Mouse (Mus musculus) neural tube, embryonic 11.5 days (tissue): ENCODE data around the gene AL607142.1. TPM values are rescaled to one million over a fixed set of nuclear protein-coding genes. Genes with fewer than 3 reads are reported as not detected.

Source experiments
- ATAC-seq: fragments of 200-750 bp; cut with Nextera tagmentation; 2 replicates; pipeline ENCODE4 v1.8.0; 2017; ENCODE audit warnings: moderate number of reproducible peaks, mild to moderate bottlenecking, moderate TSS enrichment, moderate library complexity; ENCODE audit not compliant: insufficient read depth, low FRiP score, low TSS enrichment
- DNase-seq: peaks from one replicate; pipeline ENCODE4 v3.0.0-alpha.2; 2015; ENCODE audit warnings: low spot score
- H3K27ac ChIP-seq: fragments of 300-500 bp; sonication (generic); 2 replicates; pipeline ENCODE4 v1.5.1; 2014; ENCODE audit warnings: low read depth, mild to moderate bottlenecking, low read length
- H3K27me3 ChIP-seq: fragments of 300-500 bp; sonication (generic); 2 replicates; pipeline ENCODE4 v1.6.1; 2014; ENCODE audit warnings: mild to moderate bottlenecking, low read length, mixed read lengths; ENCODE audit not compliant: control insufficient read depth, insufficient read depth
- H3K36me3 ChIP-seq: fragments of 300-500 bp; sonication (generic); 2 replicates; pipeline ENCODE4 v1.6.1; 2014; ENCODE audit warnings: mild to moderate bottlenecking, low read length, moderate library complexity, mixed read lengths; ENCODE audit not compliant: control insufficient read depth, insufficient read depth
- H3K4me1 ChIP-seq: fragments of 300-500 bp; sonication (generic); 2 replicates; pipeline ENCODE4 v1.6.1; 2014; ENCODE audit warnings: low read length, mixed read lengths; ENCODE audit not compliant: control insufficient read depth, insufficient read depth
- H3K4me2 ChIP-seq: fragments of 300-500 bp; sonication (generic); 2 replicates; pipeline ENCODE4 v1.6.1; 2014; ENCODE audit warnings: low read depth, mild to moderate bottlenecking, moderate library complexity
- H3K4me3 ChIP-seq: fragments of 300-500 bp; sonication (generic); 2 replicates; pipeline ENCODE4 v1.5.1; 2014; ENCODE audit warnings: low read depth, low read length
- H3K9ac ChIP-seq: fragments of 300-500 bp; sonication (generic); 2 replicates; pipeline ENCODE4 v1.6.1; 2014; ENCODE audit warnings: mild to moderate bottlenecking, low read length
- H3K9me3 ChIP-seq: fragments of 300-500 bp; sonication (generic); 2 replicates; pipeline ENCODE4 v1.6.1; 2016; ENCODE audit warnings: low read length; ENCODE audit not compliant: control insufficient read depth
- WGBS: fragments of 180-500 bp; shearing (Covaris S2); extraction: QIAGEN DNeasy Blood & Tissue Kit; methylation state at CpG from one replicate; pipeline ENCODE4 v1.1.7; 2014; 5-methylcytosine and 5-hydroxymethylcytosine counted together
- polyA plus RNA-seq: library from polyadenylated mRNA; unstranded; fragments of >200 nt; fragmentation: Nextera tagmentation; extraction: Ambion mirVana; gene quantifications from 2 replicates; pipeline ENCODE4 v1.2.1, GENCODE M21; 2014

The AL607142.1 gene
- polyA plus RNA-seq, 1 experiment from 2014 or later = not detected

GRCm38 (mm10) chr4:120104599-120104998, 39.8 kb downstream of the AL607142.1 start:
- Histone ChIP-seq H3K9me3 (no peaks in the 10 kb centered on the region), H3K27me3 (no peaks in the 10 kb centered on the region), H3K9ac (no peak overlapping the region), H3K27ac (no peak overlapping the region), H3K36me3 (no peaks in the 10 kb centered on the region), H3K4me1 (no peaks in the 10 kb centered on the region), H3K4me3 (no peak overlapping the region), H3K4me2 (no peak overlapping the region)
- WGBS = 59% methylated on average over 5 of the region's 5 CpGs
- ATAC-seq = no peak
- peak; percentile 65 for DNase-seq

GRCm38 (mm10) chr4:120106362-120106761, 41.6 kb downstream of the AL607142.1 start:
- Histone ChIP-seq H3K36me3 (no peaks in the 10 kb centered on the region), H3K27ac (no peak overlapping the region), H3K4me2 (no peak overlapping the region), H3K27me3 (no peaks in the 10 kb centered on the region), H3K9ac (no peak overlapping the region), H3K9me3 (no peaks in the 10 kb centered on the region), H3K4me1 (no peaks in the 10 kb centered on the region), H3K4me3 (no peak overlapping the region)
- no peak for DNase-seq
- 93% methylated on average over 3 of the region's 3 CpGs for WGBS
- ATAC-seq = no peak

- no peak for DNase-seq
- no peak overlapping the region for H3K4me2 ChIP-seq
These were observed 43.0 kb downstream of the AL607142.1 start for GRCm38 (mm10) chr4:120107787-120108186.

GRCm38 (mm10) chr4:120115516-120115915, 50.7 kb downstream of the AL607142.1 start:
- no peak overlapping the region for H3K4me3 ChIP-seq
- 83% methylated on average over 3 of the region's 3 CpGs for WGBS
- no peak for DNase-seq

More at GRCm38 (mm10) chr4:120107787-120108186, 43.0 kb downstream of the AL607142.1 start:
- no peaks in the 10 kb centered on the region for H3K36me3 ChIP-seq
- no peak for ATAC-seq
- H3K27ac ChIP-seq = no peak overlapping the region
- no peaks in the 10 kb centered on the region for H3K4me1 ChIP-seq
- no peak overlapping the region for H3K4me3 ChIP-seq
- H3K9ac ChIP-seq = no peak overlapping the region
- 69% methylated on average over 8 of the region's 8 CpGs for WGBS
- no peaks in the 10 kb centered on the region for H3K9me3 ChIP-seq
- H3K27me3 ChIP-seq = no peaks in the 10 kb centered on the region

GRCm38 (mm10) chr4:120116312-120116711, 51.5 kb downstream of the AL607142.1 start:
- H3K9me3 ChIP-seq = no peaks in the 10 kb centered on the region
- H3K9ac ChIP-seq = no peak overlapping the region
- H3K36me3 ChIP-seq = no peaks in the 10 kb centered on the region
- no peak overlapping the region for H3K4me3 ChIP-seq
- no peak overlapping the region for H3K4me2 ChIP-seq
- 71% methylated on average over 1 of the region's 1 CpGs for WGBS
- H3K4me1 ChIP-seq = no peaks in the 10 kb centered on the region
- DNase-seq (no peak), ATAC-seq (no peak)
- H3K27ac ChIP-seq = no peak overlapping the region
- H3K27me3 ChIP-seq = no peaks in the 10 kb centered on the region

More at GRCm38 (mm10) chr4:120115516-120115915, 50.7 kb downstream of the AL607142.1 start:
- Histone ChIP-seq H3K27ac (no peak overlapping the region), H3K4me1 (no peaks in the 10 kb centered on the region), H3K4me2 (no peak overlapping the region), H3K27me3 (no peaks in the 10 kb centered on the region), H3K9me3 (no peaks in the 10 kb centered on the region), H3K9ac (no peak overlapping the region), H3K36me3 (no peaks in the 10 kb centered on the region)
- ATAC-seq = no peak

GRCm38 (mm10) chr4:120120276-120120675, 55.5 kb downstream of the AL607142.1 start:
- Histone ChIP-seq H3K4me2 (no peak overlapping the region), H3K9me3 (no peaks in the 10 kb centered on the region), H3K36me3 (no peaks in the 10 kb centered on the region), H3K27me3 (no peaks in the 10 kb centered on the region), H3K27ac (no peak overlapping the region), H3K4me3 (no peak overlapping the region), H3K9ac (no peak overlapping the region), H3K4me1 (no peaks in the 10 kb centered on the region)
- DNase-seq (peak; percentile 53), ATAC-seq (no peak)
- WGBS = 37% methylated on average over 8 of the region's 8 CpGs

- DNase-seq = no peak
- Histone ChIP-seq H3K27ac (no peak overlapping the region), H3K36me3 (no peaks in the 10 kb centered on the region), H3K27me3 (no peaks in the 10 kb centered on the region), H3K9me3 (no peaks in the 10 kb centered on the region), H3K4me1 (no peaks in the 10 kb centered on the region), H3K4me3 (no peak overlapping the region), H3K4me2 (no peak overlapping the region), H3K9ac (no peak overlapping the region)
- 86% methylated on average over 6 of the region's 6 CpGs for WGBS
- no peak for ATAC-seq
These were observed 59.9 kb downstream of the AL607142.1 start for GRCm38 (mm10) chr4:120124656-120125055.

GRCm38 (mm10) chr4:120126047-120126446, 61.3 kb downstream of the AL607142.1 start:
- Histone ChIP-seq H3K9me3 (no peaks in the 10 kb centered on the region), H3K27me3 (no peaks in the 10 kb centered on the region), H3K27ac (no peak overlapping the region), H3K36me3 (no peaks in the 10 kb centered on the region), H3K4me2 (no peak overlapping the region), H3K9ac (no peak overlapping the region), H3K4me1 (no peaks in the 10 kb centered on the region), H3K4me3 (no peak overlapping the region)
- DNase-seq = no peak
- ATAC-seq = no peak
- WGBS = 94% methylated on average over 6 of the region's 6 CpGs

GRCm38 (mm10) chr4:120127333-120127732, 62.5 kb downstream of the AL607142.1 start:
- ATAC-seq (no peak), DNase-seq (no peak)
- no peaks in the 10 kb centered on the region for H3K36me3 ChIP-seq
- no peak overlapping the region for H3K4me2 ChIP-seq
- H3K9ac ChIP-seq = no peak overlapping the region
- H3K27me3 ChIP-seq = no peaks in the 10 kb centered on the region
- no peaks in the 10 kb centered on the region for H3K4me1 ChIP-seq
- 83% methylated on average over 3 of the region's 3 CpGs for WGBS
- no peak overlapping the region for H3K27ac ChIP-seq
- no peak overlapping the region for H3K4me3 ChIP-seq
- H3K9me3 ChIP-seq = no peaks in the 10 kb centered on the region
